8 mouse cellular contexts compared by ENCODE assay signal in the genomic region with DNA sequence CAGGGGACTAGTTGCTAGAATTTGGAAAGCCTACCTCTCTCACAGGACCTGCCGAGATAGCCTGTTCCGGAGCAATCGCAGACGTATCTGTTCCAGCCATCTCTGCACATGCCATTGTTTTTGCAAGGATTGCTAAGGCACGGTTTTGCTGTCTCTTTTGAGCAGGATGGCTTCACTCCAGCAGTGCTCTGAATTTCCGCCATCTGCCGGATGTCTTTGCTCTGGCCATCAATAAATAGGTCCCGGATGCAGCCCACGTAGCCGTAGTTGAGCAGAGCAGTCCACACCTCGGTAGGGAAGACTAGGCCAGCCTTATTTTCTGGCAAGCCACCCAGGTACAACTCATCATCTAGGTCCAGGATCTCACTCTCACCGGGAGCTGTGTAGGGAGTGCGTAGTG.
DNase-seq lines count a peak whose midpoint lies in the region; ATAC-seq lines count a peak whose summit lies in the region.

No protein-coding gene starts in this region.

- intact Hi-C loops in heart, postnatal 10 days (cut with DNase I): loop anchor here (10.0 kb wide), 1 partner anchor 145 kb away; no protein-coding TSS in a partner anchor

- ATAC-seq in frontal cortex, adult (ENCODE audit: low TSS enrichment): peak; percentile 24; the same call in 1 of the 2 replicates
- no peak for ATAC-seq in monocyte, adult 5-6 weeks (replicated peaks; ENCODE audit: insufficient number of reproducible peaks, low FRiP score, low TSS enrichment, poor library complexity, severe bottlenecking)
- ATAC-seq in inflammation-experienced regulatory T-cells, adult 6 months: no peak

- DNase-seq in frontal cortex, postnatal 25 days (ENCODE audit: low spot score in 2 of 2): no peak
- peak; percentile 7 for DNase-seq in ES-CJ7 (ENCODE audit: low read depth, low spot score)
- DNase-seq in heart, postnatal 10 days: peak; percentile 21 to 31
- DNase-seq in layer of hippocampus, postnatal 14 days (ENCODE audit: low spot score in 2 of 2): peak; percentile 43 to 59
- DNase-seq in adrenal gland, postnatal 10 days: no peak

Comparison
In these comparisons a context has a peak if more than half of its experiments do, and no peak if none do; other contexts are left out.
1. DNase-seq: peak in ES-CJ7 (single experiment), heart, postnatal 10 days (2 of 2) and layer of hippocampus, postnatal 14 days (2 of 2); none in frontal cortex, postnatal 25 days (0 of 2) and adrenal gland, postnatal 10 days (single experiment).